ENCODE assay signal across 17 mouse cellular contexts in the genomic region with DNA sequence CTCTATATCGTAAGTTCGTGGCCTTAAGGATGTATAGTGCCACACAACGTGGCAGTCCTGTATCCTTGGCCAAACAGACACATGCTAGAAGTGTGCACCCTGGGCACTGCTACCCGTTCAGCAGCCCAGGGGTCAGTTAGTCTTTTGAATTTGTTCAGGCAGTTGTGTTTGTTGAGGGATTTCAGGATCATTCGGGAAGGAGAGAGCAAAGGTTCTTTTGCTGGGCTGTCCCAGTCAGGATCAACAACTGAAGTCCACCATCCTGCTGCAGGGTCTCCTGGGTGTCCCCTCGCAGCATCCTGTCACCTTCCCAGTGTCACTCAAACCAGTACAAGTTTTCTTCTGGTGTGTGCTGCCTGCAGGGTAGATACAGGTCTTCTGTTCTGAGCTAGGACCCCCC. TPM values are rescaled to one million over a fixed set of nuclear protein-coding genes. Genes with fewer than 3 reads are reported as not detected.
"Had no signal": no experiment of that assay in that cellular context is flagged by ENCODE, and none has a peak within 500 bp of the region (broad histone marks: within the 10 kb centered on the region; RNA-seq: fewer than 3 reads in every experiment).

No protein-coding gene starts in this region.

- DNase-seq: lung, adult 2 months; lung, postnatal 14 days; lung, postnatal 36 days; right cerebral cortex, postnatal 14 days; thymus, adult 2 months; thymus, postnatal 25 days; thymus, postnatal 4 days had no signal

- H3K4me2 ChIP-seq: lung, embryonic 15.5 days; midbrain, embryonic 11.5 days; midbrain, embryonic 13.5 days; midbrain, embryonic 15.5 days; neural tube, embryonic 12.5 days; stomach, embryonic 15.5 days had no signal

- H3K27me3 ChIP-seq: lung, embryonic 15.5 days; megakaryocyte, embryonic 14.5 days; midbrain, embryonic 13.5 days; midbrain, embryonic 15.5 days; neural tube, embryonic 12.5 days; stomach, embryonic 15.5 days had no signal

- H3K4me1 ChIP-seq: lung, embryonic 15.5 days; midbrain, embryonic 13.5 days; midbrain, embryonic 15.5 days; neural tube, embryonic 12.5 days had no signal

- H3K9ac ChIP-seq: lung, embryonic 15.5 days; midbrain, embryonic 13.5 days; midbrain, embryonic 15.5 days; neural tube, embryonic 12.5 days; stomach, embryonic 15.5 days had no signal

- H3K9me3 ChIP-seq: lung, embryonic 15.5 days; megakaryocyte, embryonic 14.5 days; midbrain, embryonic 13.5 days; midbrain, embryonic 15.5 days; neural tube, embryonic 12.5 days; stomach, embryonic 15.5 days had no signal

- H3K27ac ChIP-seq: lung, embryonic 15.5 days; macrophage; midbrain, embryonic 13.5 days; midbrain, embryonic 15.5 days; neural tube, embryonic 12.5 days; stomach, embryonic 15.5 days; stomach, postnatal 0 days had no signal

- ATAC-seq: lung, postnatal 0 days; midbrain, embryonic 13.5 days; midbrain, embryonic 15.5 days had no signal

- H3K4me3 ChIP-seq: lung, embryonic 15.5 days; megakaryocyte, embryonic 14.5 days; midbrain, embryonic 13.5 days; midbrain, embryonic 15.5 days; neural tube, embryonic 12.5 days; stomach, embryonic 15.5 days had no signal

RNA-seq across cellular contexts. Expression of a gene that starts 31.0 kb away (rescaled TPM):
- polyA plus RNA-seq: macrophage had no signal
